ENCODE assay signal across 8 mouse cellular contexts in genomic region chr15:103146627-103147421, GRCm38 (mm10). TPM values are rescaled to one million over a fixed set of nuclear protein-coding genes. Genes with fewer than 3 reads are reported as not detected.
DNase-seq lines count a peak whose midpoint lies in the region; ATAC-seq and TF ChIP-seq lines count a peak whose summit lies in the region.

No protein-coding gene starts in this region.

- no peak for TF ChIP-seq CTCF in hindbrain, postnatal 0 days (IDR thresholded peaks at IDR 0.05; ENCODE audit: low read depth)

- no peaks in the 10 kb centered on the region for H3K9me3 ChIP-seq in embryonic facial prominence, embryonic 12.5 days
- H3K9me3 ChIP-seq in hindbrain, postnatal 0 days (ENCODE audit: low read length), result no peaks in the 10 kb centered on the region
- no peaks in the 10 kb centered on the region for H3K9me3 ChIP-seq in neural tube, embryonic 11.5 days (ENCODE audit: control insufficient read depth, low read length)

- H3K36me3 ChIP-seq in embryonic facial prominence, embryonic 12.5 days, result no peaks in the 10 kb centered on the region
- no peaks in the 10 kb centered on the region for H3K36me3 ChIP-seq in hindbrain, postnatal 0 days (ENCODE audit: insufficient read depth, low read length)
- no peaks in the 10 kb centered on the region for H3K36me3 ChIP-seq in neural tube, embryonic 11.5 days (ENCODE audit: control insufficient read depth, insufficient read depth, low read length)

- ATAC-seq in embryonic facial prominence, embryonic 12.5 days (ENCODE audit: insufficient number of reproducible peaks, insufficient read depth, low FRiP score, low TSS enrichment), result no peak; the same call in 1 of the 2 replicates
- peak; percentile 72 for ATAC-seq in hindbrain, postnatal 0 days
- ATAC-seq in neural tube, embryonic 11.5 days (ENCODE audit: insufficient read depth, low FRiP score, low TSS enrichment), result peak; percentile 64
- ATAC-seq in monocyte, adult 5-6 weeks (replicated peaks; ENCODE audit: insufficient number of reproducible peaks, low FRiP score, low TSS enrichment, poor library complexity, severe bottlenecking), result no peak

- WGBS in embryonic facial prominence, embryonic 12.5 days, result under 1% methylated on average over 57 of the region's 57 CpGs
- 2% methylated on average over 56 of the region's 57 CpGs for WGBS in hindbrain, postnatal 0 days
- WGBS in neural tube, embryonic 11.5 days, result 1% methylated on average over 57 of the region's 57 CpGs

- peak; percentile 62 for DNase-seq in adrenal gland, postnatal 10 days
- no peak for DNase-seq in adrenal gland, adult 8-10 months
- peak; percentile 26 for DNase-seq in NIH3T3 (ENCODE audit: low read depth)
- DNase-seq in hindbrain, postnatal 0 days (ENCODE audit: low spot score), result peak; percentile 81
- DNase-seq in left cerebral cortex, postnatal 4 days, result peak; percentile 29
- DNase-seq in neural tube, embryonic 11.5 days (ENCODE audit: low spot score), result peak; percentile 75

- H3K9ac ChIP-seq in embryonic facial prominence, embryonic 12.5 days, result peak overlapping the region; percentile 50
- H3K9ac ChIP-seq in hindbrain, postnatal 0 days (replicated peaks; ENCODE audit: low read length), result peak overlapping the region; percentile 50
- peak overlapping the region; percentile 72 for H3K9ac ChIP-seq in neural tube, embryonic 11.5 days (ENCODE audit: low read length)

- peak overlapping the region; percentile 83 for H3K4me2 ChIP-seq in embryonic facial prominence, embryonic 12.5 days (replicated peaks)
- peak overlapping the region; percentile 77 for H3K4me2 ChIP-seq in hindbrain, postnatal 0 days (ENCODE audit: low read depth, low read length)
- peak overlapping the region; percentile 81 for H3K4me2 ChIP-seq in neural tube, embryonic 11.5 days (ENCODE audit: low read depth)

- H3K27ac ChIP-seq in embryonic facial prominence, embryonic 12.5 days, result no peak overlapping the region
- peak overlapping the region; percentile 72 for H3K27ac ChIP-seq in hindbrain, postnatal 0 days
- H3K27ac ChIP-seq in neural tube, embryonic 11.5 days (ENCODE audit: low read depth, low read length), result peak overlapping the region; percentile 77

- H3K4me1 ChIP-seq in embryonic facial prominence, embryonic 12.5 days, result peaks cover 5% of the 10 kb centered on the region
- peaks cover 17% of the 10 kb centered on the region for H3K4me1 ChIP-seq in hindbrain, postnatal 0 days (ENCODE audit: insufficient read depth, low read length)
- H3K4me1 ChIP-seq in neural tube, embryonic 11.5 days (ENCODE audit: control insufficient read depth, insufficient read depth, low read length), result peaks cover 14% of the 10 kb centered on the region

- intact Hi-C loops in left cerebral cortex, postnatal 4 days (cut with DNase I), result no loop called here

- peak overlapping the region; percentile 39 for H3K4me3 ChIP-seq in embryonic facial prominence, embryonic 12.5 days
- peak overlapping the region; percentile 40 for H3K4me3 ChIP-seq in hindbrain, postnatal 0 days (ENCODE audit: low read length)
- H3K4me3 ChIP-seq in neural tube, embryonic 11.5 days (ENCODE audit: low read depth, low read length), result peak overlapping the region; percentile 37

- peaks cover 77% of the 10 kb centered on the region for H3K27me3 ChIP-seq in embryonic facial prominence, embryonic 12.5 days
- no peaks in the 10 kb centered on the region for H3K27me3 ChIP-seq in hindbrain, postnatal 0 days (ENCODE audit: insufficient read depth, low read length)
- H3K27me3 ChIP-seq in neural tube, embryonic 11.5 days (ENCODE audit: control insufficient read depth, insufficient read depth, low read length), result 0 out of 2 replicates have a peak, but pooled peaks cover 4% of the 10 kb centered on the region

RNA-seq across cellular contexts. Expression of gene Smug1, which starts 20.1 kb away (rescaled TPM):
- total RNA-seq in adrenal gland, postnatal 10 days (2021), result 10 to 100 TPM; 14.0 to 19.9 TPM
- 10 to 100 TPM; 14.3 to 22.9 (median 15.7) TPM for total RNA-seq in adrenal gland, adult 8-10 months (2022)
- polyA plus RNA-seq in embryonic facial prominence, embryonic 12.5 days (2016; fragmentation: Nextera tagmentation; extraction: Ambion mirVana), result 16.6 and 18.8 TPM in 2 replicates
- total RNA-seq in hindbrain, postnatal 0 days (2014; rRNA removed), result 22.7 and 40.1 TPM in 2 replicates
- polyA plus RNA-seq in hindbrain, postnatal 0 days (2015; fragmentation: Nextera tagmentation; extraction: Ambion mirVana), result 11.9 and 13.2 TPM in 2 replicates
- 10 to 100 TPM; 26.4 to 27.4 TPM for total RNA-seq in left cerebral cortex, postnatal 4 days (2021)
- polyA plus RNA-seq in neural tube, embryonic 11.5 days (2014; fragmentation: Nextera tagmentation; extraction: Ambion mirVana), result 55.9 and 65.4 TPM in 2 replicates
- 3.2 to 7.1 TPM (median 5.3 TPM) in 3 replicates for total RNA-seq in monocyte, adult 5-6 weeks (2017)

Comparison
In these comparisons a context has a peak if more than half of its experiments do, and no peak if none do; other contexts are left out.
1. ATAC-seq: peak in hindbrain, postnatal 0 days (single experiment) and neural tube, embryonic 11.5 days (single experiment); none in embryonic facial prominence, embryonic 12.5 days (single experiment) and monocyte, adult 5-6 weeks (single experiment).
2. Peak in every context shown above with its lines, with median percentiles within 50 percentile points of each other: H3K4me2 ChIP-seq, H3K4me3 ChIP-seq and H3K9ac ChIP-seq.